Mouse (Mus musculus) G1E-ER4 (cell line): ENCODE results near the gene Phc3. TPM values are rescaled to one million over a fixed set of nuclear protein-coding genes. Genes with fewer than 3 reads are reported as not detected.

ENCODE experiments used
- GATA1 ChIP-seq: IDR thresholded peaks from one replicate; pipeline ENCODE4 v1.8.0; 2012; ENCODE audit warnings: low read length, inconsistent platforms
- polyA plus RNA-seq: library from polyadenylated mRNA; stranded (reverse); fragments of >175 nt; gene quantifications from 2 replicates; pipeline ENCODE4 v1.2.3, GENCODE M21; 2012

Phc3 gene
- 2.3 and 3.8 TPM in 2 replicates for polyA plus RNA-seq

GRCm38 (mm10) chr3:30969104-30969581 lies at the start of gene Phc3:
Gene Phc3 (minus strand): TSS chr3:30969415.
- TF ChIP-seq GATA1, result no peak

DNA sequence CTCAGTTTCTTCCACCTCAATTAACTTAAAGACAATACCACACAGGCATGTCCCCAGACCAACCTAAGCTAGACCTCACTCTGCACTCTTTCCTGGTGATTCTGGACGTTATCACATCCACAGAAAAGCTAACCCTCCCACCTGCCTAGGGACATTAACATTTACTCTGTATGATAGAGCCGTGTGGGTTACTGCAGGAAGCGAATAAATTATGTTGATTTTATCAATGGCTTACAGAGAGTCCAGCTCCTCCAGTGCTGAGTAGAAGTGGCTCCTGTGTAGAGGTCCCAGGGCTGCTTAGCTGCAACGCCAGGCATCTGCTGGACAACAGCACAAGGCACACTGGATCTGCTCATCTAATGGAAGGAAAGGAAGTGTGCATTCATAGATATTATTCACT lies 48.4 kb upstream of the Phc3 start:
- TF ChIP-seq GATA1, result no peak

DNA sequence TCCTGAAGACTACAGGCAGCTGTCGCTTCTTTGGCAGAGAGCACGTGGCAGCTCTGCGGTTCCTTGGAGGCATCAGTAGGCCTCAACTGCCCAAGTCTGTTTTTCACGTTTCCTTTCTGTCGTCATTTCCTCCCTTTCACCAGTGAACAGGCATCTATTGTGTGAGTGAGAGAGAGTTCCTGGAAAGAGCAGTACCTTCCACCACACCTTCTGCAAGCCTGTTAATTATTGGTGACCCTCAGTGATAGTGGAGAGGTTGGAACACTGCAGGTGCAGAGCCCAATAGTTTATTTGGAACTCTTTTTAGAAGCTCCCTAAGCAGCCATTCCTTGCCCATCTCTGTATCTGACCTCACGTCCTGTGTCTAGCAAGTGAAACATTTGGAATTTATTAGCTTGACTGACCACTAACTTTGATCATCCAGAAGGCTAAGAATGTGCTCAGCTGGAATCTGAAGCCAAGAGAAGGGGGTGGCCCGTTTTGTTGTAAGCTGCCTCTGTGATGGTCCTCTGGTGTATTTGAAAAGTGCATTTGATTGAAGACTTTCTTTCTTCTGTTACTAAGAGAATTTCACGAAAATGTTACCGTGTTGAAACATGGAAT lies 47.5 kb upstream of the Phc3 start:
- TF ChIP-seq GATA1, result no peak

DNA sequence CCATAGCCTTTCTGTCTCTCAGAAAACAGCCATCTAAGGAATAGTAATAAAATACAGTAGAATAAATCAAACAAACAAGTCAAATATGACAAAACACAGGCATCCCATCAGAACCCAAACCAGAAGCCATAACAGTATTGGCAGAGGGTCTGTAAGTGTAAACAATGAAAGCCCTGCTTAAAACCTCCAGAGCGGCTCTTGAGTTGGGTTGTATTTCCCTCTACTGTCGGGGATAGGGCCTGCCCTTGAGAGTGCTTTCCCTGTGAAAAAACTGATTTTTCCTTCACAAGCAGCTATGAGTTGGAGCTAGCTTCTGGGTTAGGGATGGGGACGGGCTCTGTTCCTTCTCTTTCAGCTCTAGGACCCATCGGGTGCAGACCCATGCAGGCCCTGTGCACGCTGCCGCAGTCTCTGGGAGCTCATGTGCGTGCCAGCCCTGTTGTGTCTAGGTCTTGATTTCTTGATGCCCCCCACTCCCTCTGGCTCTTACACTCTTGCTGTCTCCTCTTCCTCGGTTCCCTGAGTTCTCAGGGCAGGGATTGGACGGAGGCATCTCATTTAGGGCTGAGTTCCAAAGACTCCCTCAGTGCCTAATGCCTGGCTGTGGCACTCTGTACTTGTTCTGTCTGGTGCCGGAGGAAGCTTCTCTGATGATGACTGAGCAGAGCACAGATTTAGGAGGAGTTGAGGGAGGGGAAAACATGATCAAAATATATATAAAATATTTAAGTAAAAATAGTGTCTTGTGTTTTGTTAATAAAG lies 46.6 kb upstream of the Phc3 start:
- no peak for TF ChIP-seq GATA1

- TF ChIP-seq GATA1, result no peak
Observed at GRCm38 (mm10) chr3:31014374-31014773, 45.2 kb upstream of the Phc3 start.

- TF ChIP-seq GATA1, result no peak
Observed at GRCm38 (mm10) chr3:31004320-31005209, 35.4 kb upstream of the Phc3 start.

DNA sequence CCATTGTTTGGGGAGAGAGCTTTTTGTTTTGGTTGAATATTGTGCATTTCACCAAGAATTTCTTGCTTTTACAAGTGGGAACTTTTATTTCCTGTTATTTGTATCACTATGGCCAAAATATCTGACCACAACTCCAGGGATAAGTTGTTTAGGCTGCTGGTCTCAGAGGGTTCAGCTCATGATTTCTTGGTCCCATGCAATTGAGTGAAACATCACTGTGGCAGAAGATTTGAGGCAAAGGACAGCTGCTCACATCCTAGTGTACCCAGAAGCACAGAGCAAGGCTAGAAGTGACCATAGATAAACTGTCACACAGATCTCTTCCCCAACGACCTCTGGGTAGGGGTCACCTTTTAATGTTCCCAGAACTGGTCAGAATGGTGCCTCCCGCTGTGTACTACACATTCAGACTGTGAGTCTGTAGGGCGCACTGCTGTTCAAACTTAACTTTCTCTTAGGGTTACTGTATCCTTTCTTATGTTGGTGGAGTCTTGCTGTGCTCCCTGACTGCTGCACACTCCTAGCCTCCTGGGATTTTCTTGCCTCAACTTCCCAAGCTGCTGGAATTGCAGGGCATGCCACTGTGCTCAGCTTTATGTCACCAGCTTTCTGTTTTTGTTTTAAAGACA lies 31.9 kb upstream of the Phc3 start:
- no peak for TF ChIP-seq GATA1

- TF ChIP-seq GATA1, result no peak
Observed at GRCm38 (mm10) chr3:31000018-31000407, 30.8 kb upstream of the Phc3 start.

GRCm38 (mm10) chr3:30999401-31000017 lies 30.3 kb upstream of the Phc3 start:
- no peak for TF ChIP-seq GATA1

DNA sequence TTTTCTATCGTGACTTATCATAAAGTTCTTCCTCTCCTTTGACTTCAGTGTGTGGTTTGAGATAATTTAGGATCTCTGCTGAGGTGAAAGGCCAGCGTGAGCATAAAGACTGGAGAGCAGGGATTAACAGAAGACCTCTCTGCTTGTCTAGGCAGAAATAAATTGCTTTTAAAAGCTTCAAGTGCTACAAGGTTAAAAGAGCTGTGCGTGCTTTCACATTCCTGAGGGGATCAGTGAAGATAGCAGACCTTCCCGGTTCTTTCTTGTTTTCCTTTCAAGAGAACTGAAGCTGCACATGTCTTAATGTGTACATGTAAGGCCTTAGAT lies 27.4 kb upstream of the Phc3 start:
- TF ChIP-seq GATA1, result no peak

DNA sequence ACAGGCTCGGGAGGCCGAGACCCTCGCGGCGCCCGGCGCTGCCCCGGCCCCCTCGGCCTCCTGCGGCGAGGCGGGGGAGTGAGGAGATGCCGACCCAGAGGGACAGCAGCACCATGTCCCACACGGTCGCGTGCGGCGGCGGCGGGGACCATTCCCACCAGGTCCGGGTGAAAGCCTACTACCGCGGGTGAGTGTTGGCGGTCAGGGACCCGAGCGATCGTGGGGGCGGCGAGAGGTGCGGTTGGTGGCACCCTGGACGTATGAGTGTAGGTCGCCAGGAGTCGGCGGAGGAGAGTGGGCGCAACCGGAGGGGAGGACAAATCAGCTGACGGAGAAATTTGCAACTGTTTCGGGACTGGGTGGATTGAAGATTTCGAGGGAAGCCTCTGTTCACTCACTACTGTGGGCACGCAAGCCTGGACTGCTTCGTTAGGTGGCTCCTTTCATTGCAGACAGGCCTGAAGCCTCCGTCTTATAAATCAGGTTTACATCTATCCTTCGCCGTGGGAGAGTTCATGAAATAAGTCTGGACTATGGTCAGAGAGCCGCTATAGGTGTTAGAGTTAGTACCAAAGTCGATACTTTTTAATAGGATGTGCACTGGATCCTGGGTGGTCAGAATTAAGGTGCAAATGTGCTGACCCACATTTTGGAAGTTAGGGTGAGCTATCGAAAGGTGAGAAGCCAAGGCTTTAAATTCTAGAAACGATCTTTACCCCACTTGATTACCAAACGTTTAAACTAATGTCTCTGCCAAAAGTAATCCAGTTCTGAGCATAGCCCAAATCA lies 26.9 kb upstream of the Phc3 start:
- TF ChIP-seq GATA1, result no peak

GRCm38 (mm10) chr3:30995283-30995898 lies 26.2 kb upstream of the Phc3 start, which contains the start of gene Prkci:
Gene Prkci (plus strand): TSS chr3:30995747.
- TF ChIP-seq GATA1, result no peak

GRCm38 (mm10) chr3:30994859-30995258 lies 25.6 kb upstream of the Phc3 start:
- no peak for TF ChIP-seq GATA1

DNA sequence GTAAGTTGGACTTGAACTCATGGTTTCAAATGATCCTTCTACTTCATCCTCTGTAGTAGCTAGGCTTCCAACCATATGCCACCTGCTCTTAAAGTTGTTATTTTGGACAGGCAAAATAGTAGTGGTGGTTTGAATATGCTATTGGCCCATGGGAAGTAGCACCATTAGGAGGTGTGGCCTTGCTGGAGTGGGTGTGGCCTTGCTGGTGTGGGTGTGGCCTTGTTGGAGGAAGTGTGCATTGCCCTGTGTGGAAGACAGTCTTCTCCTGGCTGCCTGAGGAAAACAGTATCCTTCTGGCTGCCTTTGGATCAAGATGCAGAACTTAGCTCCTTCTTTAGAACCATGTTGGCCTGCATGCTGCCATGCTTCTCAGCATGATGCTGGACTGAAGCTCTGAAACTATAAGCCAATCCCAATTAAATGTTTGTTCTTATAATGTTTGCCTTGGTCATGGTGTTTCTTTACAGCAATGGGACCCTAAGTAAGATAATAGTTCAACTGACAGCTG lies 23.9 kb upstream of the Phc3 start:
- no peak for TF ChIP-seq GATA1

DNA sequence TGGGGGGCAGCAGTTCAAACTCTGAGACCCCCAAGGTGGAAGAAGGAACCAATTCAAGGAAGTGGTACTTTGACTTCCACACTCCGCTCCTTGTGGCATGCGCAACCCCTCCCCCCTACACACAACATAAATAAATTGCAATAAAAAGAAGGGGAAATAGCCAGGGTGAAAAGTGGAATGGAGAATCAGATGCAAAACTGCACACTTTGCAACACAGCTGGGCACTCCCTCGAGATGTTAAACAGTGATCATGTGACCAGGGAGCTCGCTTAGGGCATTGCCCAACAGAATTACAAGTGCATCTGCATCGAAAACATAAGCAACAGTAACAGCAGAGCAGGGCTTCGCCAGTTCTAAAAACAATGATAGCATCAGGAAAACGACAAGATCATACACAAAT lies 22.9 kb upstream of the Phc3 start:
- no peak for TF ChIP-seq GATA1
